Mouse (Mus musculus): ENCODE data around the gene Osbpl10. TPM values are rescaled to one million over a fixed set of nuclear protein-coding genes. Genes with fewer than 3 reads are reported as not detected.

Osbpl10 gene
- polyA plus RNA-seq, 1 experiment: not detected

DNA sequence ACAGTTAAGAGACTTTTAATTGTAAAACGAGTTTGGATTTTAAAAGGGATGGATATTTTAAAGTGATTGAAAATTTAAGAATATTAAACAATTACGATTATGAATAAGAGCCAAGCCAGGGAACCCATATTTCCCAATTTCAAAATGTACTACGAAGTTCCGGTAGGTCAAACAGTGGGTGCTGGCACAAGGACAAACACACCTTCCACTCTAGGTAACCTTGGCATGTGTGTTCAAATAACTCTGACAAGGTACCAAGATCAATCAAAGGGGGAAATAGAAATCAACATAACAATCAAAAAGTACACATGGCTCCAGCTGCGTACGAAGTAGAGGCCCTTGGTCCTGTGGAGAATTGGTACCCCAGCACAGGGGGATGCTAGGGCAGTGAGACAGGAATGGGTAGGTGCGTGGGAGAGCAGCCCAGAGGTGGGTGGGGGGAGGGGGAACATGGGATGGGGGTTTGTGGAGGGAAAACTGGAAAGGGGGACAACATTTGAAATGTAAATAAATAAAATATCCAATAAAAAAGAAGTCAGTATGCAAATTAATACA, 294.8 kb downstream of the Osbpl10 start:
- TF ChIP-seq CTCF (IDR thresholded peaks at IDR 0.05; ENCODE audit: control insufficient read depth, insufficient read depth, low read length): no peak
- no peak overlapping the region for H3K27ac ChIP-seq (ENCODE audit: control insufficient read depth, insufficient read depth, low read depth, low read length, poor library complexity)
- H3K4me3 ChIP-seq (replicated peaks; ENCODE audit: control insufficient read depth, low read depth, low read length): no peak overlapping the region
- WGBS: 91% methylated on average over 7 of the region's 7 CpGs
- H3K4me1 ChIP-seq (ENCODE audit: control insufficient read depth, insufficient read depth, low read length): no peaks in the 10 kb centered on the region

DNA sequence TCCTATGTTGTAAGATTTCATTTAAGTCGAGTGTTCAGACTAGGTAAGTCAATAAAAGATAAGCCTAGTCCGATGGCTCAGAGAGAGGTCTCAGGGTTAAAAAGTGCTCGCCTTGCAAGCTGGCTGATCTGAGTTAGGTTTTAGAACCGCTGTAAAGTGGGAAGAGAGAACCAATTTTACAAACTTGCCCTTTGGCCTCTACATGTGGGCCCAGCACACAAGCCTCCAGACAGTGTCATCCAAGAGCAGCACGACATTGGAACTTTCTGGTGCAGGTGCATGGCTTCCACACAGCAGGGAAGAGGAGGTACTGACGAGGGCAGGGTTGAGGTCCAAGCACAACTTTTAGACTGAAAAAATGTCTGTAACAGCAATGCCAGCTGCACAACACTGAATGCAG, 296.4 kb downstream of the Osbpl10 start:
- no peak overlapping the region for H3K4me3 ChIP-seq (replicated peaks; ENCODE audit: control insufficient read depth, low read depth, low read length)
- WGBS: 90% methylated on average over 6 of the region's 6 CpGs
- TF ChIP-seq POLR2A (IDR thresholded peaks at IDR 0.05; ENCODE audit: borderline replicate concordance, control insufficient read depth, low read depth, low read length): no peak
- H3K4me1 ChIP-seq (ENCODE audit: control insufficient read depth, insufficient read depth, low read length): no peaks in the 10 kb centered on the region
- no peak overlapping the region for H3K27ac ChIP-seq (ENCODE audit: control insufficient read depth, insufficient read depth, low read depth, low read length, poor library complexity)

DNA sequence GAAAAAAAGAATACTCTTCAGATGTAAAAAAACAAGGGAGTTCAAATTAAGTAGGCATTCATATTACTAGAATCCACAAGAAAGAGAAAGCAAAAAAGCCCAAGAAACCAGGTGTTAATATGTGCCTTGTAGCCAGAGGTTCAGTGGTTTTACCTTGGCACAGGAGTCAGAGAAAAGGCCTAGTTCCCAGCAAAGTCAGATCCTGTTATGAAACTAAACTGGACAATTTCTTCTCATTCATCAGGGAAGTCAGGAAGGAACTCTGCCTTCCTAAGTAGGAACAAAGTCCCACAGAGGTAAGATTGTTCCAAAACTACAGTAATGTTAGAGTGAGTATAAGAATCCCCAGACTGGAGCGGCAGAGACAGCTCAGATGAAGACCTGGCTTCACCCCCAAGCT, 300.3 kb downstream of the Osbpl10 start:
- Histone ChIP-seq H3K4me1 (ENCODE audit: control insufficient read depth, insufficient read depth, low read length) (no peaks in the 10 kb centered on the region; the same call in 1 of the 2 replicates), H3K27ac (ENCODE audit: control insufficient read depth, insufficient read depth, low read depth, low read length, poor library complexity) (no peak overlapping the region), H3K4me3 (replicated peaks; ENCODE audit: control insufficient read depth, low read depth, low read length) (no peak overlapping the region)
- TF ChIP-seq POLR2A (IDR thresholded peaks at IDR 0.05; ENCODE audit: borderline replicate concordance, control insufficient read depth, low read depth, low read length) (no peak), CTCF (IDR thresholded peaks at IDR 0.05; ENCODE audit: control insufficient read depth, insufficient read depth, low read length) (no peak)
- WGBS: 87% methylated on average over 1 of the region's 1 CpGs

Other genes with a start within 250 kb of the Osbpl10 start
- gene Cmtm6, start 247.5 kb upstream of the Osbpl10 start, polyA plus RNA-seq (2011; ENCODE audit: insufficient read depth, insufficient read length, low replicate concordance, missing spikeins): 12.4 and 21.3 TPM in 2 replicates
- 106 and 300 TPM in 2 replicates for gene Cmtm7, start 196.7 kb upstream of the Osbpl10 start, polyA plus RNA-seq (2011; ENCODE audit: insufficient read depth, insufficient read length, low replicate concordance, missing spikeins)
- 0.92 TPM in 1 of 2 replicates, not detected in the other for gene Cmtm8, start 134.4 kb upstream of the Osbpl10 start, polyA plus RNA-seq (2011; ENCODE audit: insufficient read depth, insufficient read length, low replicate concordance, missing spikeins)
- 12.3 and 14.6 TPM in 2 replicates for gene Gpd1l, start 44.6 kb upstream of the Osbpl10 start, polyA plus RNA-seq (2011; ENCODE audit: insufficient read depth, insufficient read length, low replicate concordance, missing spikeins)
- 1,851 and 4,351 TPM in 2 replicates for gene Rps27rt, start 4.2 kb downstream of the Osbpl10 start, polyA plus RNA-seq (2011; ENCODE audit: insufficient read depth, insufficient read length, low replicate concordance, missing spikeins)

Data from bone marrow, adult 2 months (tissue).